Mouse (Mus musculus) kidney, adult 2 months (tissue): ENCODE data around the gene Bmper. TPM values are rescaled to one million over a fixed set of nuclear protein-coding genes. Genes with fewer than 3 reads are reported as not detected.

Source experiments
- DNase-seq: peaks from one replicate; pipeline ENCODE4 v3.0.0; 2021
- H3K27ac ChIP-seq: fragments of 200-500 bp; 2 replicates; pipeline ENCODE4 v1.5.1; 2012; ENCODE audit warnings: low read depth, low read length, control low read depth, inconsistent platforms; ENCODE audit not compliant: insufficient read depth
- H3K27me3 ChIP-seq: fragments of 200-500 bp; replicated peaks from 2 replicates; pipeline ENCODE4 v1.6.1; 2012; ENCODE audit warnings: mild to moderate bottlenecking, moderate library complexity, low read length, inconsistent platforms; ENCODE audit not compliant: control insufficient read depth, insufficient read depth
- H3K36me3 ChIP-seq: fragments of 200-500 bp; 2 replicates; pipeline ENCODE4 v1.6.1; 2012; ENCODE audit warnings: mild to moderate bottlenecking, moderate library complexity, low read length, inconsistent platforms; ENCODE audit not compliant: control insufficient read depth, insufficient read depth
- H3K4me1 ChIP-seq: fragments of 200-500 bp; 2 replicates; pipeline ENCODE4 v1.6.1; 2011; ENCODE audit warnings: low read length; ENCODE audit not compliant: control insufficient read depth, insufficient read depth
- H3K4me3 ChIP-seq: fragments of 200-500 bp; 2 replicates; pipeline ENCODE4 v1.5.1; 2011; ENCODE audit warnings: mild to moderate bottlenecking, low read depth, low read length, control low read depth; ENCODE audit not compliant: insufficient read depth
- CTCF ChIP-seq: fragments of 200-500 bp; conservative IDR thresholded peaks from 2 replicates; pipeline ENCODE4 v1.5.1; 2011; ENCODE audit warnings: low read depth, mild to moderate bottlenecking, control low read depth, low read length, moderate library complexity, mixed read lengths; ENCODE audit not compliant: insufficient read depth, insufficient read length
- POLR2A ChIP-seq: fragments of 200-500 bp; IDR thresholded peaks from one replicate; pipeline ENCODE4 v1.6.1; 2011; ENCODE audit warnings: low read depth, low read length, control low read depth
- WGBS: fragments of 180-500 bp; shearing (Covaris S2); methylation state at CpG from one replicate; pipeline ENCODE4 v1.1.7; 2018; 5-methylcytosine and 5-hydroxymethylcytosine counted together
- polyA plus RNA-seq: library from polyadenylated mRNA; depleted of rRNA; stranded (reverse); fragments of >200 nt; gene quantifications from 2 replicates; pipeline ENCODE4 v1.2.3, GENCODE M21; 2012

Gene Bmper
- polyA plus RNA-seq, 1 experiment: 0.27 TPM

GRCm38 (mm10) chr9:23235368-23236002, 12.6 kb downstream of the Bmper start:
- no peaks in the 10 kb centered on the region for H3K27me3 ChIP-seq
- H3K4me3 ChIP-seq: no peak overlapping the region
- H3K4me1 ChIP-seq: no peaks in the 10 kb centered on the region
- TF ChIP-seq CTCF (no peak), POLR2A (no peak)
- 53% methylated on average over 6 of the region's 6 CpGs for WGBS
- no peaks in the 10 kb centered on the region for H3K36me3 ChIP-seq
- DNase-seq: no peak
- H3K27ac ChIP-seq: no peak overlapping the region

- H3K4me1 ChIP-seq: no peaks in the 10 kb centered on the region
- no peak overlapping the region for H3K27ac ChIP-seq
- H3K4me3 ChIP-seq: no peak overlapping the region
- 68% methylated on average over 6 of the region's 6 CpGs for WGBS
- no peak for DNase-seq
- H3K27me3 ChIP-seq: no peaks in the 10 kb centered on the region
- TF ChIP-seq POLR2A (no peak), CTCF (no peak)
- no peaks in the 10 kb centered on the region for H3K36me3 ChIP-seq
Measured at GRCm38 (mm10) chr9:23236635-23237279, 13.9 kb downstream of the Bmper start.

- 45% methylated on average over 2 of the region's 2 CpGs for WGBS
- no peak for DNase-seq
- no peak overlapping the region for H3K27ac ChIP-seq
- H3K27me3 ChIP-seq: no peaks in the 10 kb centered on the region
- H3K36me3 ChIP-seq: no peaks in the 10 kb centered on the region
- no peak for TF ChIP-seq CTCF
- TF ChIP-seq POLR2A: no peak
- H3K4me3 ChIP-seq: no peak overlapping the region
- no peaks in the 10 kb centered on the region for H3K4me1 ChIP-seq
Measured at GRCm38 (mm10) chr9:23239011-23239410, 16.1 kb downstream of the Bmper start.

- no peak for DNase-seq
- Histone ChIP-seq H3K27ac (no peak overlapping the region), H3K36me3 (no peaks in the 10 kb centered on the region), H3K4me3 (no peak overlapping the region), H3K4me1 (no peaks in the 10 kb centered on the region), H3K27me3 (no peaks in the 10 kb centered on the region)
- WGBS: 78% methylated on average over 3 of the region's 3 CpGs
- no peak for TF ChIP-seq POLR2A
- TF ChIP-seq CTCF: no peak
Measured at GRCm38 (mm10) chr9:23242911-23243310, 20.0 kb downstream of the Bmper start.

- TF ChIP-seq POLR2A: no peak
- WGBS: 61% methylated on average over 6 of the region's 6 CpGs
- H3K27ac ChIP-seq: no peak overlapping the region
- no peaks in the 10 kb centered on the region for H3K27me3 ChIP-seq
- no peak overlapping the region for H3K4me3 ChIP-seq
- no peaks in the 10 kb centered on the region for H3K36me3 ChIP-seq
- no peaks in the 10 kb centered on the region for H3K4me1 ChIP-seq
- DNase-seq: no peak
Measured at GRCm38 (mm10) chr9:23243869-23244268, 21.0 kb downstream of the Bmper start.

GRCm38 (mm10) chr9:23246389-23246788, 23.5 kb downstream of the Bmper start:
- WGBS: 68% methylated on average over 9 of the region's 9 CpGs
- DNase-seq: no peak
- no peak overlapping the region for H3K27ac ChIP-seq
- no peaks in the 10 kb centered on the region for H3K36me3 ChIP-seq
- TF ChIP-seq CTCF: no peak
- TF ChIP-seq POLR2A: no peak
- H3K4me1 ChIP-seq: no peaks in the 10 kb centered on the region
- no peak overlapping the region for H3K4me3 ChIP-seq
- no peaks in the 10 kb centered on the region for H3K27me3 ChIP-seq

GRCm38 (mm10) chr9:23250026-23250425, 27.1 kb downstream of the Bmper start:
- Histone ChIP-seq H3K4me1 (no peaks in the 10 kb centered on the region), H3K27me3 (no peaks in the 10 kb centered on the region), H3K27ac (no peak overlapping the region), H3K4me3 (no peak overlapping the region), H3K36me3 (no peaks in the 10 kb centered on the region)
- WGBS: 9% methylated on average over 5 of the region's 5 CpGs
- peak; percentile 78 for DNase-seq
- TF ChIP-seq POLR2A (no peak), CTCF (peak; percentile 95)
